Comparison of ENCODE assay signal across 18 mouse cellular contexts in genomic region chr3:138988004-138988403, GRCm38 (mm10).
DNase-seq lines count a peak whose midpoint lies in the region; ATAC-seq and TF ChIP-seq lines count a peak whose summit lies in the region.
"Had no signal": no experiment of that assay in that cellular context is flagged by ENCODE, and none has a peak within 500 bp of the region (broad histone marks: within the 10 kb centered on the region; RNA-seq: fewer than 3 reads in every experiment).

No protein-coding gene starts in this region.

- H3K4me3 ChIP-seq in forebrain, embryonic 11.5 days (ENCODE audit: low read depth, low read length) = no peak overlapping the region
- no peak overlapping the region for H3K4me3 ChIP-seq in midbrain, embryonic 13.5 days (replicated peaks)
- H3K4me3 ChIP-seq: heart, embryonic 12.5 days; hindbrain, embryonic 15.5 days; intestine, embryonic 15.5 days; limb, embryonic 15.5 days; liver, embryonic 15.5 days; stomach, embryonic 15.5 days had no signal

- no peaks in the 10 kb centered on the region; the same call in 1 of the 2 replicates for H3K9me3 ChIP-seq in forebrain, embryonic 11.5 days (ENCODE audit: control insufficient read depth, low read length)
- peaks cover 5% of the 10 kb centered on the region for H3K9me3 ChIP-seq in midbrain, embryonic 13.5 days
- H3K9me3 ChIP-seq: intestine, embryonic 15.5 days; liver, embryonic 15.5 days; stomach, embryonic 15.5 days had no signal

- H3K36me3 ChIP-seq in forebrain, embryonic 11.5 days (ENCODE audit: control insufficient read depth, insufficient read depth, low read length) = no peaks in the 10 kb centered on the region
- peaks cover 4% of the 10 kb centered on the region; the same call in 1 of the 2 replicates for H3K36me3 ChIP-seq in midbrain, embryonic 13.5 days
- H3K36me3 ChIP-seq: intestine, embryonic 15.5 days; limb, embryonic 15.5 days; liver, embryonic 15.5 days; stomach, embryonic 15.5 days had no signal

- POLR2A ChIA-PET in Patski (lab: Charles Lee) = no interaction called here

- no peak overlapping the region for H3K9ac ChIP-seq in forebrain, embryonic 11.5 days (ENCODE audit: low read length)
- H3K9ac ChIP-seq in midbrain, embryonic 13.5 days (replicated peaks) = no peak overlapping the region
- H3K9ac ChIP-seq: heart, embryonic 12.5 days; hindbrain, embryonic 15.5 days; intestine, embryonic 15.5 days; limb, embryonic 15.5 days; liver, embryonic 15.5 days; stomach, embryonic 15.5 days had no signal

- no peak for TF ChIP-seq CTCF in Patski (IDR thresholded peaks at IDR 0.05)

- in situ Hi-C loops in Patski (cut with MboI; ENCODE audit: low pct_unique_long_range_greater_than_20kb) = no loop called here

- H3K27me3 ChIP-seq in Patski = no peaks in the 10 kb centered on the region
- no peaks in the 10 kb centered on the region for H3K27me3 ChIP-seq in forebrain, embryonic 11.5 days (ENCODE audit: control insufficient read depth, insufficient read depth, low read length)
- H3K27me3 ChIP-seq in midbrain, embryonic 13.5 days = no peaks in the 10 kb centered on the region
- H3K27me3 ChIP-seq: heart, embryonic 12.5 days; hindbrain, embryonic 15.5 days; intestine, embryonic 15.5 days; limb, embryonic 15.5 days; liver, embryonic 15.5 days; stomach, embryonic 15.5 days had no signal

- peak; percentile 25 for DNase-seq in layer of hippocampus, adult 9-10 months (ENCODE audit: low spot score)
- no peak for DNase-seq in layer of hippocampus, postnatal 36 days
- DNase-seq in Patski (ENCODE audit: low read depth, low spot score) = peak; percentile 50
- DNase-seq in cerebellum, adult 9-10 months = peak; percentile 71
- no peak for DNase-seq in forebrain, embryonic 11.5 days (ENCODE audit: low spot score)
- DNase-seq in urinary bladder, postnatal 36 days (ENCODE audit: low spot score in 2 of 2) = no peak
- DNase-seq: embryo, embryonic 11 days; heart, adult 11 months; thymus, adult 2 months had no signal

- CTCF ChIA-PET in Patski (lab: Charles Lee) = interaction anchor here (1.3 kb wide), 2 partner anchors 20 to 23 kb away, joined by 3 to 4 read pairs; no protein-coding TSS in a partner anchor

- 93% methylated on average over 5 of the region's 5 CpGs for WGBS in forebrain, embryonic 11.5 days
- 95% methylated on average over 5 of the region's 5 CpGs for WGBS in midbrain, embryonic 13.5 days

- no peak overlapping the region for H3K27ac ChIP-seq in forebrain, embryonic 11.5 days (ENCODE audit: low read depth, low read length)
- no peak overlapping the region for H3K27ac ChIP-seq in midbrain, embryonic 13.5 days
- H3K27ac ChIP-seq: hindbrain, embryonic 15.5 days; intestine, embryonic 15.5 days; limb, embryonic 15.5 days; liver, embryonic 15.5 days; stomach, embryonic 15.5 days had no signal

- ATAC-seq in Patski = peak; percentile 86
- ATAC-seq in megakaryocyte, adult 5-6 weeks (ENCODE audit: poor library complexity, severe bottlenecking) = peak; percentile 59
- no peak for ATAC-seq in forebrain, embryonic 11.5 days (replicated peaks; ENCODE audit: low FRiP score)
- no peak for ATAC-seq in midbrain, embryonic 13.5 days
- ATAC-seq: activated CD4-positive, CD25-positive, alpha-beta regulatory T cell, adult 4 months; intestine, embryonic 15.5 days had no signal

- H3K4me1 ChIP-seq in forebrain, embryonic 11.5 days (replicated peaks; ENCODE audit: control insufficient read depth, insufficient read depth, low read length) = no peaks in the 10 kb centered on the region
- H3K4me1 ChIP-seq in midbrain, embryonic 13.5 days (replicated peaks) = no peaks in the 10 kb centered on the region
- H3K4me1 ChIP-seq: hindbrain, embryonic 15.5 days; intestine, embryonic 15.5 days; limb, embryonic 15.5 days; liver, embryonic 15.5 days; stomach, embryonic 15.5 days had no signal

- no peak overlapping the region for H3K4me2 ChIP-seq in forebrain, embryonic 11.5 days (ENCODE audit: low read depth, low read length, severe bottlenecking)
- no peak overlapping the region for H3K4me2 ChIP-seq in midbrain, embryonic 13.5 days (replicated peaks)
- H3K4me2 ChIP-seq: heart, embryonic 12.5 days; hindbrain, embryonic 15.5 days; intestine, embryonic 15.5 days; limb, embryonic 15.5 days; liver, embryonic 15.5 days; stomach, embryonic 15.5 days had no signal

Comparison
In these comparisons a context has a peak if more than half of its experiments do, and no peak if none do; other contexts are left out.
1. DNase-seq: peak in layer of hippocampus, adult 9-10 months (single experiment), Patski (single experiment) and cerebellum, adult 9-10 months (single experiment); none in layer of hippocampus, postnatal 36 days (0 of 2), forebrain, embryonic 11.5 days (single experiment) and urinary bladder, postnatal 36 days (0 of 2).
2. ATAC-seq: peak in Patski (single experiment) and megakaryocyte, adult 5-6 weeks (single experiment); none in forebrain, embryonic 11.5 days (single experiment) and midbrain, embryonic 13.5 days (single experiment).